Mouse (Mus musculus): Measurements from ENCODE around the gene Rufy1. TPM values are rescaled to one million over a fixed set of nuclear protein-coding genes. Genes with fewer than 3 reads are reported as not detected.

Rufy1 gene
- polyA plus RNA-seq, 1 experiment from 2014 or later, result 21.1 TPM

- WGBS, result 94% methylated on average over 6 of the region's 6 CpGs
- Histone ChIP-seq H3K9me3 (replicated peaks) (no peaks in the 10 kb centered on the region), H3K36me3 (peaks cover 69% of the 10 kb centered on the region), H3K4me3 (no peak overlapping the region), H3K27me3 (ENCODE audit: low read depth, poor library complexity, severe bottlenecking) (no peaks in the 10 kb centered on the region), H3K27ac (replicated peaks) (no peak overlapping the region), H3K4me1 (no peaks in the 10 kb centered on the region)
- no peak for DNase-seq (ENCODE audit: low spot score)
These were observed 15.2 kb downstream of the Rufy1 start for GRCm38 (mm10) chr11:50415563-50416241.

DNA sequence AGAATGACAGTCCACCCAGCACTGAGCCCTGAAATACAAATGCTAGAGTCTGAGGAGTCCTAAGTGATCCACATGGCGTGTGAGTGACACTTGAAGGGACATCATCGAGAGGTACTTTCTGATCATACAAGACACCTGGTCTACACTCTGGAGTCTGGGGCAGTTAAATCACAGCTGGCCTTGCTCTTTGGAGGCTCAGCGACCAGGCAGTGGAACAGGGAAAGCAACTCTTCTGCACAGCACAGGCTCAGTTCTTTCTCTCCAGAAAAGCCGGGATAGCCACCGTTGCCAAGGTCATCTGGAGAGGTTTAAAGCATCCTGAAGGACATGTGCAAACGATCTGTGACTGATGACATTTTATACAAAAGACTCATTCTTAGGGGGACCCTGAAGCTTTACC, 23.7 kb downstream of the Rufy1 start:
- H3K27me3 ChIP-seq (ENCODE audit: low read depth, poor library complexity, severe bottlenecking), result no peaks in the 10 kb centered on the region
- WGBS, result 82% methylated on average over 6 of the region's 6 CpGs
- H3K9me3 ChIP-seq (replicated peaks), result no peaks in the 10 kb centered on the region
- DNase-seq (ENCODE audit: low spot score), result no peak
- peaks cover 75% of the 10 kb centered on the region for H3K36me3 ChIP-seq
- H3K27ac ChIP-seq (replicated peaks), result no peak overlapping the region
- H3K4me3 ChIP-seq, result no peak overlapping the region
- H3K4me1 ChIP-seq, result no peaks in the 10 kb centered on the region

DNA sequence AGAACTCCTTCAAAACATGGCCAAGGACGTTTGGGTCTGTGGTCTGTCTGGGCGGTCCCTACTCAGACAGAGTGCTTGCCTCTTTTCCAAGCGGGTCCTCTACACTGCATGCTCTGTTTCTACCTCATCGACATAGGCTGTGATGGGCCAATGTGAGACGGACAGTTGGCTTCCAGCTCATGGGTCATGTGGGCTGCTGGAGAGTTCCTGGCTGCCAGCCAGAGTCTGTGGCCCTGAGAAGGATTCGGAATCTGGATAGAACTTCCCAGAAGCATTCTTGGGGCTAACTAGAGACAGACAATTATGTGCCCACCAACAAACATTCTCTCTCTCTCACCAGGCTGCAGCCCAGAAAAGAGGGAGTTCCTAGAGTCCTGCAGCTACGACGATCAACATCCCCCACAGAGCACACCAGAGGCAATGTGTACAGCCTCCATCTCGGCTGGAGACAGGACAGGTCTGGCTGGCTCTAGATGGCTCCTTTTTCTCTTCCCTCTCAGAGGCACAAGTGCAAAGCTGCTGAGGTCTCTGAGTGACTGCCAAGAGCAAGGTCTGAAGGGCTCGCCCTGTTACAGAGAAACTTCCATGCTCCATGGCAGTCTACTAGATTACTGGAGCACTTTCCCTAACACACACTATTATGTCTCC, 27.4 kb downstream of the Rufy1 start:
- no peaks in the 10 kb centered on the region for H3K27me3 ChIP-seq (ENCODE audit: low read depth, poor library complexity, severe bottlenecking)
- H3K4me1 ChIP-seq, result no peaks in the 10 kb centered on the region
- H3K4me3 ChIP-seq, result no peak overlapping the region
- WGBS, result 87% methylated on average over 10 of the region's 10 CpGs
- H3K9me3 ChIP-seq (replicated peaks), result no peaks in the 10 kb centered on the region
- no peak for DNase-seq (ENCODE audit: low spot score)
- H3K27ac ChIP-seq (replicated peaks), result no peak overlapping the region
- peaks cover 87% of the 10 kb centered on the region for H3K36me3 ChIP-seq

DNA sequence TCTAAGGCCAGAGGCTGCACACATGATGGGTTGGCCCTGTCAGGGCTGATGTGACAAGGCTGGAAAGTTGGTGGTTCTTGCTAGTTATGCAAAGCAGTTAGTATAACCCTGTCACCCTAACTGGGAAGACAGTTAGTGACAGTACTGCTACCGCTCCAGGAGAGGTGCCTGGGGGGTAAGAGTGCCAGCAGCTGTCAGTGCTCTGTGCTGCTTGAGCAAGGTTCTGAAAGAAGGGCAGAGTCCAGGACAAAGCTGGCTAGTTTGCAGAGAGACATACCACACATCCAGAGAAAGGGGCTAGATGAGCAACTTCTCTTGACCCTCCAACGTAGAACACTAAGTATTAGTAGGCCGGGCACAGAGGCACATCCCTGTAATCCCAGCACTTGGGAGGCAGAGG, 28.4 kb downstream of the Rufy1 start:
- H3K36me3 ChIP-seq, result peaks cover 94% of the 10 kb centered on the region

DNA sequence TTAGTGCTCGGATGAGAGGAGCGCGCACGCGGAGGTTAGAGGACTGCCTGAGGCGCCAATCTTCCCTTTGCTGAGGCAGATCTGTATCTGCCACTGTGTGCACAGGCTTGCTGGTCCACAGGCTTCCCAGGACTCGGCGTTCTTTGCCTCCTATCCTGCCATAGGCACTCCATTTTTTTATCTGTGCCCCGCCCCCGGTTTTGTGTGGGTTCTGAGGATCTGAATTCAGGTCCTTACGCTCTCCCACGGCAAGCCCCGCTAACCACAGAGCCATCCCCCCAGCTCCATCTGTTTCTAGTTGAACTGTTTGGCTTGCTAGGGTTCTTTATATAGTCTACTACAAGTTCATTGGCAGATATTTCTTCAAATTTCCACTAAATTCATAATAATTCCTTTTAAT, 32.1 kb downstream of the Rufy1 start:
- Histone ChIP-seq H3K36me3 (peaks cover 94% of the 10 kb centered on the region), H3K9me3 (replicated peaks) (no peaks in the 10 kb centered on the region), H3K27ac (replicated peaks) (no peak overlapping the region), H3K4me1 (peaks cover 9% of the 10 kb centered on the region; the same call in 1 of the 2 replicates), H3K4me3 (no peak overlapping the region), H3K27me3 (ENCODE audit: low read depth, poor library complexity, severe bottlenecking) (no peaks in the 10 kb centered on the region)
- DNase-seq (ENCODE audit: low spot score), result no peak
- WGBS, result 90% methylated on average over 13 of the region's 13 CpGs

More for the DNA sequence above, 28.4 kb downstream of the Rufy1 start:
- Histone ChIP-seq H3K27me3 (ENCODE audit: low read depth, poor library complexity, severe bottlenecking) (no peaks in the 10 kb centered on the region), H3K27ac (replicated peaks) (no peak overlapping the region), H3K4me3 (no peak overlapping the region), H3K4me1 (0 out of 2 replicates have a peak, but pooled peaks cover under 1% of the 10 kb centered on the region), H3K9me3 (replicated peaks) (no peaks in the 10 kb centered on the region)
- DNase-seq (ENCODE audit: low spot score), result no peak
- WGBS, result 91% methylated on average over 3 of the region's 3 CpGs

DNA sequence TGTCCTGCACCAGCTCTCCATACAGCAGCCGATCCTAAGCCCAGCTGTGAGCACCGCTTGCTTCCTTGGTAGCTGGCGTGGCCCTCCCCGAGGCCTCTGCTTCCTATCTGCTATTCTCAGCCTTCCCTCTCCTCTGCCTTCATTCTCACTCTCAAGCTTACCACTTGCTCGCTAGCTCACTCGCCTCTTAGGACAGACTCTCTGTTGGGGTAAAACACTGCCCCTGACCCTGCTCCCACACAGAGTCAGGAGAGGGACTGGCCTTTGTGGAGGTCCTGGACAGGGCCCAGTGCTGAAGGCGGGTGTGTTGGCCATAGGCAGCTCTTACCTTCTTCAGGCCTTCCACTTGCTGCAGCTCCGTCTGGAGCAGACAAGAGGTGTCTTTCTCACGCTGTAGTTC, 33.6 kb downstream of the Rufy1 start:
- DNase-seq (ENCODE audit: low spot score), result no peak
- no peaks in the 10 kb centered on the region for H3K27me3 ChIP-seq (ENCODE audit: low read depth, poor library complexity, severe bottlenecking)
- peaks cover 9% of the 10 kb centered on the region; the same call in 1 of the 2 replicates for H3K4me1 ChIP-seq
- no peak overlapping the region for H3K4me3 ChIP-seq
- peak overlapping the region; percentile 46 for H3K27ac ChIP-seq (replicated peaks)
- H3K9me3 ChIP-seq (replicated peaks), result no peaks in the 10 kb centered on the region
- peaks cover 93% of the 10 kb centered on the region for H3K36me3 ChIP-seq
- 86% methylated on average over 9 of the region's 9 CpGs for WGBS

GRCm38 (mm10) chr11:50396766-50397307, 34.1 kb downstream of the Rufy1 start:
- no peaks in the 10 kb centered on the region for H3K9me3 ChIP-seq (replicated peaks)
- peak overlapping the region; percentile 46; the same call in 1 of the 2 replicates for H3K27ac ChIP-seq (replicated peaks)
- H3K4me3 ChIP-seq, result no peak overlapping the region
- 73% methylated on average over 11 of the region's 11 CpGs for WGBS
- peaks cover 9% of the 10 kb centered on the region; the same call in 1 of the 2 replicates for H3K4me1 ChIP-seq
- peaks cover 91% of the 10 kb centered on the region for H3K36me3 ChIP-seq
- H3K27me3 ChIP-seq (ENCODE audit: low read depth, poor library complexity, severe bottlenecking), result no peaks in the 10 kb centered on the region
- no peak for DNase-seq (ENCODE audit: low spot score)

GRCm38 (mm10) chr11:50394731-50395130, 36.2 kb downstream of the Rufy1 start:
- Histone ChIP-seq H3K27ac (replicated peaks) (no peak overlapping the region), H3K9me3 (replicated peaks) (no peaks in the 10 kb centered on the region), H3K4me3 (no peak overlapping the region), H3K27me3 (ENCODE audit: low read depth, poor library complexity, severe bottlenecking) (no peaks in the 10 kb centered on the region), H3K4me1 (peaks cover 9% of the 10 kb centered on the region; the same call in 1 of the 2 replicates), H3K36me3 (peaks cover 91% of the 10 kb centered on the region)
- no peak for DNase-seq (ENCODE audit: low spot score)
- 92% methylated on average over 7 of the region's 7 CpGs for WGBS

- WGBS, result 89% methylated on average over 6 of the region's 6 CpGs
- H3K27ac ChIP-seq (replicated peaks), result no peak overlapping the region
These were observed 37.6 kb downstream of the Rufy1 start for GRCm38 (mm10) chr11:50393306-50393705.

GRCm38 (mm10) chr11:50391272-50391960, 39.5 kb downstream of the Rufy1 start:
- Histone ChIP-seq H3K4me1 (no peaks in the 10 kb centered on the region), H3K36me3 (peaks cover 88% of the 10 kb centered on the region), H3K4me3 (no peak overlapping the region), H3K27ac (replicated peaks) (no peak overlapping the region), H3K9me3 (replicated peaks) (no peaks in the 10 kb centered on the region), H3K27me3 (ENCODE audit: low read depth, poor library complexity, severe bottlenecking) (no peaks in the 10 kb centered on the region)
- WGBS, result 85% methylated on average over 4 of the region's 4 CpGs
- DNase-seq (ENCODE audit: low spot score), result no peak

More at GRCm38 (mm10) chr11:50393306-50393705, 37.6 kb downstream of the Rufy1 start:
- no peak for DNase-seq (ENCODE audit: low spot score)
- no peaks in the 10 kb centered on the region for H3K9me3 ChIP-seq (replicated peaks)
- H3K27me3 ChIP-seq (ENCODE audit: low read depth, poor library complexity, severe bottlenecking), result no peaks in the 10 kb centered on the region
- H3K4me1 ChIP-seq, result peaks cover 9% of the 10 kb centered on the region; the same call in 1 of the 2 replicates
- no peak overlapping the region for H3K4me3 ChIP-seq
- peaks cover 88% of the 10 kb centered on the region for H3K36me3 ChIP-seq

GRCm38 (mm10) chr11:50389616-50390015, 41.3 kb downstream of the Rufy1 start:
- Histone ChIP-seq H3K27me3 (ENCODE audit: low read depth, poor library complexity, severe bottlenecking) (no peaks in the 10 kb centered on the region), H3K4me3 (no peak overlapping the region), H3K36me3 (peaks cover 94% of the 10 kb centered on the region), H3K9me3 (replicated peaks) (no peaks in the 10 kb centered on the region), H3K4me1 (no peaks in the 10 kb centered on the region), H3K27ac (replicated peaks) (no peak overlapping the region)
- DNase-seq (ENCODE audit: low spot score), result no peak
- WGBS, result 80% methylated on average over 5 of the region's 5 CpGs

- no peak for DNase-seq (ENCODE audit: low spot score)
- H3K27me3 ChIP-seq (ENCODE audit: low read depth, poor library complexity, severe bottlenecking), result no peaks in the 10 kb centered on the region
- no peak overlapping the region for H3K4me3 ChIP-seq
- no peak overlapping the region for H3K27ac ChIP-seq (replicated peaks)
- H3K9me3 ChIP-seq (replicated peaks), result no peaks in the 10 kb centered on the region
- H3K36me3 ChIP-seq, result peaks cover 94% of the 10 kb centered on the region
- no peaks in the 10 kb centered on the region for H3K4me1 ChIP-seq
- WGBS, result 79% methylated on average over 3 of the region's 3 CpGs
These were observed 41.9 kb downstream of the Rufy1 start for GRCm38 (mm10) chr11:50389011-50389410.
